Mouse (Mus musculus) kidney, postnatal 4 days (tissue): ENCODE results near the gene Ptar1.

Experiments used
- DNase-seq, 2 experiments: peaks; one replicate each; pipeline ENCODE4 v3.0.0; 2021; ENCODE audit warnings: mixed read lengths in 2 of 2

Ptar1 gene

DNA sequence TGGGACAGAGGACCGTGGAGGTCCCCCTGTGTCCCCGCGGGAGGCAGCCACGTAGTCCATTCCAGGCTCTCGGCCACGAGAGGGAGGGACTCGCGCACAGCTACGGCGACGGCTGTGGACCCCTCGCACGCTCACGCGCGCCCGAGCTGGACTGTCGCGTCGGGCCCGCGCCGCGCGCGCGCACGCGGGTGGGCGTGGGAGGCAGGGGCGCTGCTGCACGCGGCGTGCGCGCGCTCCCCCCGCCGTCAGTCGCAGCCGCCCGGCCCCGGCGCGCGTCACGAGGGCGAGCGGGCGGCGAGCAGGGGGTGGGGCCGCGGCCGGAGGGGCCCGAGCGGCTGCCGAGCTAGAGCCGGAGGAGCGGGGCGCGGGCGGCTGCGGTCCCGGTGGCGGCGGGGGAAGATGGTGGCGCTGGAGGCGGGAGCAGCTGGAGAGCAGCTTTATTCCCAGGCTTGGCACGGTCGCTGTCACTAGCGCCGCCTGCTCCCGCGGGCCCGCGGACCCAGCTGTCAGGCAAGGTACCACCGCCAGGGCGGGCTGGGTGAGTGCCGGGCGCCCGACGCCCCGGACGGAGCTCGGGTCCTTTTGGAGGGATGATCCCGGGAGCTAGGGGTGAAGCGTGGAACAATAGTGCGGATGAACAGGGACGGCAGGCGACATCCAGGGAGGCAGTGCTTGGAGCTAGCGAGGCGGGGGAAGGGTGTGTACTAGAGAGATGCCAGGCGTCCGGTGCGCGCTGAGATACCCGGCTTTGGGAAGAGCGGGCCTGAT lies 71.5 kb downstream of the Ptar1 start, which contains the start of gene Apba1:
Gene Apba1 (plus strand): TSS at position 334 of the 768 bp plus-strand sequence.
- DNase-seq, result peak; percentile 81 to 89

DNA sequence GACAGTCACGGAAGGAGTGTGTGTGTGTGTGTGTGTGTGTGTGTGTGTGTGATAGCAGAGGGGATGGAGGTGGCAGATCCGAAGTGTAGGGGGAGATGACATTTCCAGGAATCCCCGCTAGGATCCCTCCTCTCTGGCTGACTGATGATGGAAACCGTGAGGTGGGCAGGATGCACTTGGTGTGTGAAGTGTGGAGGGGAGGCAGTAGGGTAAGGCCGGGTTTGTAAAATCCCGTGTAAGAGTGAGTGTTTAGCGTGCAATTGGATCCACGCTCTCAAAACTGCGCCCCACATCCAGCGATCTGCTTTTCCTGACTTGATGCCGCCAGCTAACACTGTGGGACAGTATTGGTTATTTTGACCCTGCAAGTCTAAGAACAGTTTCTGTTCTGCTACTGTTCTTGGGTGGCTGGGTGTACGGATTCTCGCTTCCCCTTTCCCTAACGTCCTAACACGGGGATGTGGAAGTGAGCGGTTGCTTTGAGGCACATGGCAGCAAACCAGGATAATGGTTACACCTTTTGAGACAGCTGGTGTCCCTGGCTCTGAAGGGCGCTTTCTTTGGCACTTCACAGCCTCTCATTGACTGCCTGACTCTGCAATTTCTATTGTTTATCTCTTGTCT lies 72.2 kb downstream of the Ptar1 start:
- no peak for DNase-seq

DNA sequence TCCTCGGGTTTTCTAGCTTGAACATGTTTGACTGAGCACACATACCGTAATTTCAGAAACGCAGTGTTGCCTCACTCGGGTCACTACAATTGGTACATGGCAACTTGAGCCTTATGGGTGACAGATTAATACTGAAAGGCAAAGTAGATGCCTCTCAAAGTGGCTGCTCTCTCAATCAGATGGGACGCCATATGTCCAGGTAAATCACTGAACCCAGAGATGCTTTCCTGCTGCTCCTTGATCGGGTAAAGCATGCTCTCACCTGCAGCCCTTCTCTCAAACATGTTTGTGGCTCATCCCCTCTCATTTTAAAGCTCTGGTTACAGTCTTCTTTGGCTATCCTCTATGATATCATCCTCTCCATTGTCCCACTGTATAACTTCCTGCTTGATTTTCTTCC lies 76.1 kb downstream of the Ptar1 start:
- no peak for DNase-seq

GRCm38 (mm10) chr19:23764051-23764450 lies 76.8 kb downstream of the Ptar1 start:
- no peak for DNase-seq

GRCm38 (mm10) chr19:23768864-23769263 lies 81.6 kb downstream of the Ptar1 start:
- DNase-seq, result peak; percentile 25 to 30

- DNase-seq, result no peak
Observed at GRCm38 (mm10) chr19:23770494-23771423, 83.5 kb downstream of the Ptar1 start.

DNA sequence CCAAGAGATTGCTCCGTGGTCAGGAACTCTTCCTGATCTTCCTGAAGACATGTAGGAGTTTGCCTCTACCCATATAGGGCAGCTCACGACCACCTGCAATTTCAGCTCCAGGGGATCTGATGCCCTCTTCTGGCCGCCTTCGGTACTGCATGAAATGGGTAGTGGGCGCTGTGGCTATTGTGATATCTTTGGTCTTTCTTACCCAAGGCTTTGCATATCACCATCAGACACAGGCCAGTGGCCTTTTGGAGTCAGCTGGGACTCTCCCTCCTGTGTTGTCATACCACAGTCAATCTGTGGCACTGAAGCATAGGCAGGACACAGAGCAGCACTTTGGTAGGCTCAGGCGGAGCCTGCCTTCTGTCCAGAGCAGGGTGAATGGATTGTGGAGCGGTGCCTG lies 84.7 kb downstream of the Ptar1 start:
- peak; percentile 14 to 25 for DNase-seq

GRCm38 (mm10) chr19:23775356-23775755 lies 88.1 kb downstream of the Ptar1 start:
- DNase-seq, result no peak

DNA sequence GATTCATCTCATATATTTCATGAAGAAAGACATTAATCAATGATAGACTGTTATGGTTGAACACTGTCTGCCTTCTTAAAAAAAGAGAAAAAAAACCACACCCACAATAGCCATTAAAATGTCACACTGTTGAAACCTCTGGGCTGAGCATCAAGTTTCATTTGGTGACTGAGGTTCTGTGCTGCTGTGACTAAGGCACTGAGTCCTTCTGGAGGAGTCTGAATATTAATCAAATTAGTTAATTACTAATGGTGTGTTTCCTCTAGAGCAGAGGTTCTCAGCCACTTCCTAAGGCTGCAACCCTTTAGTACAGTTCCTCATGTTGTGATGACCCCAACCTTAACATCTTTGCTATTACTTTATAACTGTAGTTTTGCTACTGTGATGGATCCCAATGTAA lies 91.9 kb downstream of the Ptar1 start:
- DNase-seq, result no peak

- no peak for DNase-seq
Observed at GRCm38 (mm10) chr19:23780105-23780504, 92.9 kb downstream of the Ptar1 start.
